Mouse (Mus musculus): Measurements from ENCODE around the gene Nrxn2. TPM values are rescaled to one million over a fixed set of nuclear protein-coding genes. Genes with fewer than 3 reads are reported as not detected.
A peak's percentile ranks its signal among the peaks of the same experiment; 100 is the strongest.

Nrxn2 gene
- polyA plus RNA-seq, 1 experiment from 2014 or later = 0.98 TPM

DNA sequence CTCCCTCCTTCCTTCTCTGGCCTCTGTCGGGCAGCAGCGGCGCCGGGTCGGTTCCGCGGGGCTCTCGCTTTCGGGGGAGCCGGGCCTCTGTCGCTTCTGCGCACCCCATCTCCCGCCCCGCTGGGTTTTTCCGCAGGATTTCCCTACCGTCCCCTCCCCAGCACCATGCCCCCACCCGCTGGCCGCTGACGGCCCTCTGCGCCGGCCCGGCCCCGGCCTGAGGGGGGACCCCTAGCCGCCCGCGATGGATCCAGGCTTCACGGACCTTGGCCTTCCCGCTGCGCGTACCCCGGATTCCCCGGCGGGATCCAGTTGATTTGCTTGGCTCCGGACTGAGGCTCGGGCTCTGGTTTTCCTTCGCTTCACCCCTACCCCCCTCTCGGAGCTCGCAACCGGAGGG, 79.3 kb downstream of the Nrxn2 start:
- Histone ChIP-seq H3K4me3 (replicated peaks; ENCODE audit: low read length) (peak overlapping the region; percentile 49), H3K36me3 (ENCODE audit: control insufficient read depth, insufficient read depth, low read length) (no peaks in the 10 kb centered on the region), H3K9ac (ENCODE audit: low read length) (peak overlapping the region; percentile 44; the same call in 1 of the 2 replicates), H3K9me3 (replicated peaks; ENCODE audit: control insufficient read depth, low read length) (no peaks in the 10 kb centered on the region), H3K27me3 (ENCODE audit: control insufficient read depth, insufficient read depth, low read length) (peaks cover 83% of the 10 kb centered on the region), H3K27ac (ENCODE audit: low read length) (no peak overlapping the region), H3K4me1 (ENCODE audit: control insufficient read depth, insufficient read depth, low read length) (peaks cover 12% of the 10 kb centered on the region), H3K4me2 (ENCODE audit: low read depth, low read length) (peak overlapping the region; percentile 73)
- ATAC-seq (ENCODE audit: insufficient read depth, low FRiP score) = no peak
- WGBS = 2% methylated on average over 37 of the region's 39 CpGs

GRCm38 (mm10) chr19:6498350-6499131, 80.0 kb downstream of the Nrxn2 start:
- WGBS = 5% methylated on average over 28 of the region's 38 CpGs
- no peaks in the 10 kb centered on the region for H3K36me3 ChIP-seq (ENCODE audit: control insufficient read depth, insufficient read depth, low read length)
- H3K27me3 ChIP-seq (ENCODE audit: control insufficient read depth, insufficient read depth, low read length) = peaks cover 84% of the 10 kb centered on the region
- peak overlapping the region; percentile 49 for H3K4me3 ChIP-seq (replicated peaks; ENCODE audit: low read length)
- H3K27ac ChIP-seq (ENCODE audit: low read length) = no peak overlapping the region
- no peaks in the 10 kb centered on the region for H3K9me3 ChIP-seq (replicated peaks; ENCODE audit: control insufficient read depth, low read length)
- no peak for ATAC-seq (ENCODE audit: insufficient read depth, low FRiP score)
- peaks cover 12% of the 10 kb centered on the region for H3K4me1 ChIP-seq (ENCODE audit: control insufficient read depth, insufficient read depth, low read length)
- H3K9ac ChIP-seq (ENCODE audit: low read length) = peak overlapping the region; percentile 44; the same call in 1 of the 2 replicates
- H3K4me2 ChIP-seq (ENCODE audit: low read depth, low read length) = peak overlapping the region; percentile 73

DNA sequence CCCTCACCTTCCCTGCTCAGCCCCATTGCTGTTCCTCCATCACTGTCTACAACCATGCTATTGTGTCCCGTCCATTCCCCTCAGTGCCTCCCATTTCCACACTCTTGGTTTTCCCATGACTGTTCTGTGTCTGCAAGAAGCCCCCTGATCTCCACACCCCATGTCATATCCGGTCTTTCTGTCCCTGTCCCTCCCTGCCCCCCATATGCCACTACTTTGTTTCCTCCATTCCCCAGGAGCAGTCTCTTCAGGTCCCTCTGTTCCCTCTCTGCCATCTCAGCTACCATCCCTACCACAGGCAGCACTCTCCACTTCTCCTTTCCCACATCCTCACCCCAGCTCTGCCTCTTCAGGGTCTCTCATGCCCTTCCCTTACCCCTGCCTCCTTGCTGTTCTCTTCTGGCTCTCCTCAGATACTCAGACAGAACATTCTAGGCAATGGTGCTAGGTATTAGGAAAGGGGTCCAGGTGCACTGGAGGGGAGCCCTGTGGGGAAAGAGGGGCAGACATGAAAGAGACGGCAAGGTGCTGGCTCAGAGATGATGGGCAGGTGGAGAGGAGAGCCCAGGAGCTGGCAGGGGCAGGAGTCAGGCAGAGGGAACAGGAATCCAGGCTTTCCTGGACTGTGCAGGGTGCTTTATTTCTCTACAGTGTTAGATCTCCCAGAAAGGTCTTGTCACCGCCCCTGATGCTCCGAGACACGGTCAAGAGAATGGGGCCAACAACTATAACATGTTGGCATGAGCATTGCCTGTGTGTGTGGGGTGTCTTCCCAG, 81.5 kb downstream of the Nrxn2 start:
- H3K4me2 ChIP-seq (ENCODE audit: low read depth, low read length) = no peak overlapping the region
- no peaks in the 10 kb centered on the region for H3K36me3 ChIP-seq (ENCODE audit: control insufficient read depth, insufficient read depth, low read length)
- no peak overlapping the region for H3K4me3 ChIP-seq (replicated peaks; ENCODE audit: low read length)
- WGBS = 57% methylated on average over 6 of the region's 6 CpGs
- no peaks in the 10 kb centered on the region for H3K9me3 ChIP-seq (replicated peaks; ENCODE audit: control insufficient read depth, low read length)
- ATAC-seq (ENCODE audit: insufficient read depth, low FRiP score) = no peak
- H3K27ac ChIP-seq (ENCODE audit: low read length) = no peak overlapping the region
- H3K9ac ChIP-seq (ENCODE audit: low read length) = no peak overlapping the region
- H3K4me1 ChIP-seq (ENCODE audit: control insufficient read depth, insufficient read depth, low read length) = peaks cover 20% of the 10 kb centered on the region
- peaks cover 81% of the 10 kb centered on the region for H3K27me3 ChIP-seq (ENCODE audit: control insufficient read depth, insufficient read depth, low read length)

GRCm38 (mm10) chr19:6500636-6501025, 82.1 kb downstream of the Nrxn2 start:
- no peak for ATAC-seq (ENCODE audit: insufficient read depth, low FRiP score)
- no peaks in the 10 kb centered on the region for H3K9me3 ChIP-seq (replicated peaks; ENCODE audit: control insufficient read depth, low read length)
- no peak overlapping the region for H3K4me2 ChIP-seq (ENCODE audit: low read depth, low read length)
- H3K27me3 ChIP-seq (ENCODE audit: control insufficient read depth, insufficient read depth, low read length) = peaks cover 75% of the 10 kb centered on the region
- H3K9ac ChIP-seq (ENCODE audit: low read length) = no peak overlapping the region
- H3K4me1 ChIP-seq (ENCODE audit: control insufficient read depth, insufficient read depth, low read length) = peaks cover 20% of the 10 kb centered on the region
- 27% methylated on average over 2 of the region's 2 CpGs for WGBS
- no peaks in the 10 kb centered on the region for H3K36me3 ChIP-seq (ENCODE audit: control insufficient read depth, insufficient read depth, low read length)
- no peak overlapping the region for H3K4me3 ChIP-seq (replicated peaks; ENCODE audit: low read length)
- H3K27ac ChIP-seq (ENCODE audit: low read length) = no peak overlapping the region

DNA sequence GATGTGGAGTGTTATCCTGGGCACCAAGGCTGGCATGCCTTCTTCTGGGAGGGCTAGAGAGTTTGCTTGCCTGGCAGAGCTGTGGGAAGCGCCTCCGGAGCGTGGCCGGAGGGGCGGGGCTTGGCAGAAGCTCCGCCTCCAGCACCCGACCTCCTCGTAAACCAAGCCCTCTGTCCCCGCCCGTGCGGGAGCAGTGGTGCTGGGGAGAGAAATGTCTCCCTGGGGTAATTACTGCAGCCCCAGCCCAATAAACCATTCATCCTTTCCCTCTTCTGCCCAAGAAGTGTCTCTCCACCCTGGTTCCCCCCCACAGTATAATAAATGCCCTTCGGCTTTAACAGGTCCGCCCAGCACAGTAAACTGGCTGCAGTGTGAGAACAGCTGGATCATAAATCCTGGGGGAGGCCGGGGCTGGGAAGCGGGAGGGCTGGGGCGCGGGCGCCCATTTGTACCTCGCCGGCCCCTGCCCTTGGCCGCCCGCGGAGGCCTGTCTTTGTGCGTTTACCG, 83.6 kb downstream of the Nrxn2 start:
- peaks cover 62% of the 10 kb centered on the region for H3K27me3 ChIP-seq (ENCODE audit: control insufficient read depth, insufficient read depth, low read length)
- H3K4me2 ChIP-seq (ENCODE audit: low read depth, low read length) = peak overlapping the region; percentile 66
- peak overlapping the region; percentile 38 for H3K4me3 ChIP-seq (replicated peaks; ENCODE audit: low read length)
- H3K27ac ChIP-seq (ENCODE audit: low read length) = no peak overlapping the region
- no peak overlapping the region for H3K9ac ChIP-seq (ENCODE audit: low read length)
- H3K9me3 ChIP-seq (replicated peaks; ENCODE audit: control insufficient read depth, low read length) = no peaks in the 10 kb centered on the region
- peak; percentile 39; the same call in 1 of the 2 replicates for ATAC-seq (ENCODE audit: insufficient read depth, low FRiP score)
- 2% methylated on average over 25 of the region's 25 CpGs for WGBS
- H3K4me1 ChIP-seq (ENCODE audit: control insufficient read depth, insufficient read depth, low read length) = peaks cover 20% of the 10 kb centered on the region
- H3K36me3 ChIP-seq (ENCODE audit: control insufficient read depth, insufficient read depth, low read length) = no peaks in the 10 kb centered on the region

DNA sequence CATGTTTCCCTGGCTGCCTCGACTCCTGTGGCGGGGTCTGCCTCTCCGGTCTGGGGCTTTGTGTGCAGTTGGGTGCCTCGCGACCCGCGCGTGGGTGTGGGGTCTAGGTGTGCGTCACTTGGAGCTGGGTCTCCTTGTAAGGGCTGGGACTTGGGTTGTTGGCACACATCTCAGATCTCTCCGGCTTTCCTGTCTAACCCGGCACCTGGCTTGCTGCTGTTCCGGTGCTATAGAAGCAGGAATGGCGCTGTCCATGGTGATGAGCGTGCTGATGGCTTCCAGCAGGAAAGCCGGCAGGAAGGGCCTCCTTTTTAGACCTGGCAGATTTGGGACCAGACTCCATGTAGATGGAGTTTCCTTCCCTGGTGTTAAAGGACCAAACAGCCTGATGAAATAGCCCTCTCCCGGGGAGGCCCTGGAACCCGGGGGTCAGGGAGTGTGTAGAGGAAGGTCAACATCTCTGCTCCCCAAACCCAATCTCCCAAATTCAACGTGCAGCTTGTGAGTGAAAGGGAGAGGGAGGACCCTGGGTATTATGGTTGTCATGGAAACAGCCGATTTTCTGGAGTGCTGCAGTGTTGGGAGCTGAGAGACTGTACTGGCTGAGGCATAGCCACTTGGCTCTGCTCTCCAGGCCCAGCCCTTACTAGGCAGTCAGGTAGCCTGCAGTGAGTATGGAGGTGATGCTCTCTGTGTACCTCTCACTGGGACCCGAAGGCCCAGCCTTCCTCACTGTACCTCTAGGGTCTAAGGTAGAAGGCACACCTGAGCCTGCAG, 84.2 kb downstream of the Nrxn2 start:
- Histone ChIP-seq H3K36me3 (ENCODE audit: control insufficient read depth, insufficient read depth, low read length) (no peaks in the 10 kb centered on the region), H3K27me3 (ENCODE audit: control insufficient read depth, insufficient read depth, low read length) (peaks cover 56% of the 10 kb centered on the region), H3K9ac (ENCODE audit: low read length) (no peak overlapping the region), H3K4me3 (replicated peaks; ENCODE audit: low read length) (peak overlapping the region; percentile 38), H3K9me3 (replicated peaks; ENCODE audit: control insufficient read depth, low read length) (no peaks in the 10 kb centered on the region), H3K27ac (ENCODE audit: low read length) (no peak overlapping the region), H3K4me1 (ENCODE audit: control insufficient read depth, insufficient read depth, low read length) (peaks cover 20% of the 10 kb centered on the region), H3K4me2 (ENCODE audit: low read depth, low read length) (peak overlapping the region; percentile 66)
- WGBS = 4% methylated on average over 20 of the region's 20 CpGs
- ATAC-seq (ENCODE audit: insufficient read depth, low FRiP score) = no peak

GRCm38 (mm10) chr19:6503926-6504655, 85.6 kb downstream of the Nrxn2 start:
- H3K9me3 ChIP-seq (replicated peaks; ENCODE audit: control insufficient read depth, low read length) = no peaks in the 10 kb centered on the region
- peaks cover 14% of the 10 kb centered on the region for H3K4me1 ChIP-seq (ENCODE audit: control insufficient read depth, insufficient read depth, low read length)
- H3K36me3 ChIP-seq (ENCODE audit: control insufficient read depth, insufficient read depth, low read length) = no peaks in the 10 kb centered on the region
- no peak for ATAC-seq (ENCODE audit: insufficient read depth, low FRiP score)
- H3K9ac ChIP-seq (ENCODE audit: low read length) = no peak overlapping the region
- no peak overlapping the region for H3K27ac ChIP-seq (ENCODE audit: low read length)
- no peak overlapping the region for H3K4me2 ChIP-seq (ENCODE audit: low read depth, low read length)
- WGBS = 23% methylated on average over 16 of the region's 16 CpGs
- H3K4me3 ChIP-seq (replicated peaks; ENCODE audit: low read length) = no peak overlapping the region
- H3K27me3 ChIP-seq (ENCODE audit: control insufficient read depth, insufficient read depth, low read length) = peaks cover 42% of the 10 kb centered on the region

DNA sequence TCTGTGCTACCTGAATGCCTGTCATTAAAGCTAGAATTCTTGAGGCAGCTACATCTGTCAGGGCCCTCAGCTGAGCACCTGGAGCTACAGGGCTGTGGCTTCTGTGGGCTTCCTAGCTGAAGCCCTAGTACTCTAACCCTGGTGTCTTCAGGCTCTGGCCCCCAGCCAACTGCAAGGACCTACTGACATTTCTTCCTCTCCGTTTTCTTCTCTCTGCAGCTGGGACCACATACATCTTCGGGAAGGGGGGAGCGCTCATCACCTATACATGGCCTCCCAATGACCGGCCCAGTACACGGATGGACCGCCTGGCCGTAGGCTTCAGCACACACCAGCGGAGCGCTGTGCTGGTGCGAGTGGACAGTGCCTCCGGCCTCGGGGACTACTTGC, 86.1 kb downstream of the Nrxn2 start:
- 81% methylated on average over 12 of the region's 12 CpGs for WGBS
- no peak overlapping the region for H3K4me3 ChIP-seq (replicated peaks; ENCODE audit: low read length)
- ATAC-seq (ENCODE audit: insufficient read depth, low FRiP score) = no peak
- H3K4me1 ChIP-seq (ENCODE audit: control insufficient read depth, insufficient read depth, low read length) = peaks cover 14% of the 10 kb centered on the region
- peaks cover 37% of the 10 kb centered on the region for H3K27me3 ChIP-seq (ENCODE audit: control insufficient read depth, insufficient read depth, low read length)
- no peaks in the 10 kb centered on the region for H3K9me3 ChIP-seq (replicated peaks; ENCODE audit: control insufficient read depth, low read length)
- H3K4me2 ChIP-seq (ENCODE audit: low read depth, low read length) = no peak overlapping the region
- H3K9ac ChIP-seq (ENCODE audit: low read length) = no peak overlapping the region
- no peak overlapping the region for H3K27ac ChIP-seq (ENCODE audit: low read length)
- no peaks in the 10 kb centered on the region for H3K36me3 ChIP-seq (ENCODE audit: control insufficient read depth, insufficient read depth, low read length)

Data from stomach, embryonic 16.5 days (tissue).